Mouse (Mus musculus): Measurements from ENCODE around the gene Ajm1.

Ajm1 gene

GRCm38 (mm10) chr2:25581294-25581864 lies at the start of gene Ajm1:
Gene Ajm1 (minus strand): TSS chr2:25581757.
- in situ Hi-C loops (cut with MboI, MseI), result no loop called here

GRCm38 (mm10) chr2:25628738-25629137 lies 47.2 kb upstream of the Ajm1 start:
- in situ Hi-C loops (cut with MboI, MseI), result no loop called here

GRCm38 (mm10) chr2:25627811-25628210 lies 46.3 kb upstream of the Ajm1 start, which contains the start of gene Fcna:
Gene Fcna (minus strand): TSS chr2:25628030.
- in situ Hi-C loops (cut with MboI, MseI), result no loop called here

GRCm38 (mm10) chr2:25625986-25626385 lies 44.4 kb upstream of the Ajm1 start:
- in situ Hi-C loops (cut with MboI, MseI), result no loop called here

- in situ Hi-C loops (cut with MboI, MseI), result no loop called here
Observed at GRCm38 (mm10) chr2:25621229-25622200, 40.0 kb upstream of the Ajm1 start, which contains the start of gene Tmem141. Gene Tmem141 (minus strand): TSS chr2:25622005.

- in situ Hi-C loops (cut with MboI, MseI), result no loop called here
Observed at GRCm38 (mm10) chr2:25620852-25621228, 39.3 kb upstream of the Ajm1 start.

- in situ Hi-C loops (cut with MboI, MseI), result no loop called here
Observed at GRCm38 (mm10) chr2:25620386-25620785, 38.8 kb upstream of the Ajm1 start.

- in situ Hi-C loops (cut with MboI, MseI), result no loop called here
Observed at GRCm38 (mm10) chr2:25617578-25617977, 36.0 kb upstream of the Ajm1 start, which contains the start of gene Ccdc183. Gene Ccdc183 (minus strand): TSS chr2:25617678.

- in situ Hi-C loops (cut with MboI, MseI), result no loop called here
Observed at GRCm38 (mm10) chr2:25616398-25616797, 34.8 kb upstream of the Ajm1 start.

- in situ Hi-C loops (cut with MboI, MseI), result no loop called here
Observed at GRCm38 (mm10) chr2:25608671-25609070, 27.1 kb upstream of the Ajm1 start.

GRCm38 (mm10) chr2:25607761-25608622 lies 26.4 kb upstream of the Ajm1 start, which contains the start of gene Rabl6:
Gene Rabl6 (minus strand): TSS chr2:25608521.
- in situ Hi-C loops (cut with MboI, MseI), result no loop called here

- in situ Hi-C loops (cut with MboI, MseI), result no loop called here
Observed at GRCm38 (mm10) chr2:25602526-25602925, 21.0 kb upstream of the Ajm1 start.

GRCm38 (mm10) chr2:25600037-25600436 lies 18.5 kb upstream of the Ajm1 start:
- in situ Hi-C loops (cut with MboI, MseI), result no loop called here

- in situ Hi-C loops (cut with MboI, MseI), result loop anchor here (10.0 kb wide), 1 partner anchor 1856 kb away; no protein-coding TSS in a partner anchor
Observed at GRCm38 (mm10) chr2:25598749-25599148, 17.2 kb upstream of the Ajm1 start.

GRCm38 (mm10) chr2:25596765-25597510 lies 15.4 kb upstream of the Ajm1 start:
- in situ Hi-C loops (cut with MboI, MseI), result loop anchor here (10.0 kb wide), 1 partner anchor 1858 kb away; no protein-coding TSS in a partner anchor

GRCm38 (mm10) chr2:25591863-25592262 lies 10.3 kb upstream of the Ajm1 start:
- in situ Hi-C loops (cut with MboI, MseI), result loop anchor here (10.0 kb wide), 1 partner anchor 1863 kb away; no protein-coding TSS in a partner anchor

- in situ Hi-C loops (cut with MboI, MseI), result no loop called here
Observed at GRCm38 (mm10) chr2:25588227-25588907, 6.8 kb upstream of the Ajm1 start.

GRCm38 (mm10) chr2:25587290-25587689 lies 5.7 kb upstream of the Ajm1 start:
- in situ Hi-C loops (cut with MboI, MseI), result no loop called here

GRCm38 (mm10) chr2:25585601-25586000 lies 4.0 kb upstream of the Ajm1 start:
- in situ Hi-C loops (cut with MboI, MseI), result no loop called here

GRCm38 (mm10) chr2:25584856-25585255 lies 3.3 kb upstream of the Ajm1 start:
- in situ Hi-C loops (cut with MboI, MseI), result no loop called here
